Mouse (Mus musculus) kidney, adult 11 months (tissue): ENCODE measurements around the gene Trpv5.

Experiments
- DNase-seq: peaks from one replicate; pipeline ENCODE4 v3.0.0; 2022

The Trpv5 gene

DNA sequence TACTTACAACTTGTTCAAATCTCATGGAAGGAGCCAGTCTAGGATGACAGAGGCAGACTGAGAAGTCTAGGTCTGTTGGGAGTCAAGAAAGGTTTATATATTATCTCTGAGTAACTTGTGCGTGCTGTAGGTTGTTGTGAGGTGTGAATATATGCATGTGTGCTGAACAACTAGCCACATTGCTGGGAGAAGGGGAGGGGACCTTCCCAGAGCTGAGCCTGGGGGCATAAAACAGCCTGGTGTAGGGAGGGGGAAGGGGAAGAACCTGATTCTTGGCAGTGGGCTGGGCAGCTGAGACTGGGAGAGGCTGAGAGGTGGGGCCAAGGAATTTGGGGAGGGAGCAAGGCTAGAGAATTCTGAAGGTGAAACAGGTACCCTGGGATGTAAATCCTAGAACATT, at the start of gene Trpv5:
Gene Trpv5, minus strand, starts transcription at position 101 of the 400 bp plus-strand sequence.
- peak; percentile 13 for DNase-seq

- DNase-seq: no peak
Observed at GRCm38 (mm10) chr6:41727989-41728609, 47.5 kb upstream of the Trpv5 start.

DNA sequence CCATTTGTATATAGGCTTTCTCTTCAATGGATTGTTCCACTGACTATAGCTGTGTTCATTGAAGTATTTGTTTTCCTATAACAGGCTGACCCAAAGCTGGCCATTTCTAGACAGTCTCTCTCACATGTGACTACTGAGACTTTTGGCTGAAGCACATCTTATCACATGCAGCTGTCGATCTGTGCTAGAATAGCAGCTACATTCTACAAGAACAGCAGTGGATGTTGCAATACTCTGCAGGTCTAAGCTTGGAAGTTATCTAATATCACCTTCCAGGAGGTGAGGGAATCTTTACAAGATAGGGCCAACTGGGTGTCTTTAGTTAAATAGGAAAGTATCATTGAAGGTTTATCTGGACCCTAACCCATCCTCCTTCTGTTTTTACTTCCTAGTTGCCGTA, 40.9 kb upstream of the Trpv5 start:
- no peak for DNase-seq

GRCm38 (mm10) chr6:41710281-41710680, 29.7 kb upstream of the Trpv5 start:
- no peak for DNase-seq

GRCm38 (mm10) chr6:41706275-41706674, 25.7 kb upstream of the Trpv5 start:
- no peak for DNase-seq

GRCm38 (mm10) chr6:41704123-41704522, 23.6 kb upstream of the Trpv5 start, which contains the start of gene Kel:
TSS of gene Kel (minus strand) at chr6:41704339.
- no peak for DNase-seq

- peak; percentile 12 for DNase-seq
Observed at GRCm38 (mm10) chr6:41702928-41703327, 22.4 kb upstream of the Trpv5 start.

DNA sequence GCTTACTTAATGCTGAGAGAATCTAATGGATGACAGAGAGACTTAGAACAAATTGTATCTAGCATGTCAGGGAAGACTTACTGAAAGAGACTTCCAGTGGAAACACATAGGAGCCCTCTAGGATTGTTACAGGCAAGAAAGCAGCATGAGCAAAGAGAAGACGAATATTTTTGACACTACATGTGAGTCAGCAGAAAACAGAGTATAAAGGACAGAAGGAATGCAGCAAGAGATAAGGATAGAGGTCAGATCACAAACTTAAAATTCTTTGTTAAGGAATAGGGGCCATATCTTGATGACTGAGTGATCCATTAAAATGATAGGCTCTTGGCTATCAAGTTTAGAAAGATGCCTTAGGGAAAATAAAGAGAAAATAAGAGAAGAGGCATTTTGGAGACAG, 20.7 kb upstream of the Trpv5 start:
- no peak for DNase-seq

- DNase-seq: no peak
Observed at GRCm38 (mm10) chr6:41694407-41694806, 13.8 kb upstream of the Trpv5 start.

GRCm38 (mm10) chr6:41692200-41692599, 11.6 kb upstream of the Trpv5 start:
- no peak for DNase-seq

DNA sequence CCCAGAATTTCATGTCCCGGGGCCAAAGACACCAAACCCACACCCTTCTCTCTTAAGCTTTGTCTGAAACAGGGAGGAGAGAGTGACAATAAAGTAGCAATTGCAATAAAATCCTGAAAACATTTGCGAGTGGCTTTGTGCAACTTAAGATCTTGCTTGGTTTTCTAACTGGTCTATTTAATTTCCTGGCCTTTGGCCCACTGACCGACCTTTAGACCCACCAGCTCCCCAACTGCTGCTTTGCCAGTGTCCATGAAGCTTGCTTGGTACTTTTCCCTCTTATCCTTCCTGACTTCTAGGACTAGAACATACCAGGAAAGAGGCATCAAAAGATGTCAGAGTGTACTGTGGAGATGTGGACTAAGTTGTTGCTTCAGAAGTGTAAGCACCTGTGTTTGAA, 5.0 kb upstream of the Trpv5 start:
- peak; percentile 34 for DNase-seq

DNA sequence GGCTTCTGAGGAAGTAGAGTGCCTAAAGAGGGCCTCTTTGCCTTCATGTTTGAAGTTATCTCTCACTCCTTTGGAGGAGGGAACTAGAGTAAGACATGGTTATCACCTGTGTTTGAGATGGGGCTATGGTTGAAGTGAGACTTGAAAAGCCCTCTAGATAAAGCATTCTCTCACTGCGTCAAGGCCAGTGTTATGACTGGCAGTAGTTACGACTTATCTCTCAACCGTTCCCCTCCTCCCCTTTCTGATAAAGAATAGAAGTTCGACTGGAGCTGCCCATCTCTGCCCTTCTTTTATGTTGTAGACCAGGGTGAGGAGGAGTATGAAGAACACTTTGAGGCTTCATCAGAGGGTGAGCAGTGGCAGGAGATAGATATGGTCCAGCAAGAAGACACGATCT, 4.3 kb upstream of the Trpv5 start:
- DNase-seq: no peak

GRCm38 (mm10) chr6:41684131-41684530, 3.6 kb upstream of the Trpv5 start, which contains the start of gene Llcfc1:
TSS of gene Llcfc1 (plus strand) at chr6:41684431.
- DNase-seq: no peak

GRCm38 (mm10) chr6:41681656-41682055, 1.1 kb upstream of the Trpv5 start:
- DNase-seq: peak; percentile 21

GRCm38 (mm10) chr6:41676530-41676929, 4.0 kb downstream of the Trpv5 start:
- no peak for DNase-seq

DNA sequence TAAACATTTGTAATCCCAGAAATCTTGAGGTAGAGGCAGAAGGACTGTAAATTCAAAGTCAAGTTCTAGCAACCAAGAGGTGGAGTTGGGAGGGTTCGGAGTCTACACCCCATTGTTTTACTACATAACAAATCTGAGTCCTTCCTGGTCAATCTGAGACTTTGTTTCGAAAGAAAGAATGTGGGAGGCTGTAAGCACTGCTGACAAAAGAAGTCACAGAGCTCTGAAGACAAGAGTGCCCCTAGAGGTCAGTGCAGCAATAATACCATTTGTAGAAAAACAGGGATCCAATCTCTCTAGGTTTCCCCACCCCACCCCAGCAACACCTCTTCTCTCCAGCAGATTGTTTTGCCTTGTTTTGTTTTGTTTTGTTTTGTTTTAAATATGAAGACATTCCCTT, 18.2 kb downstream of the Trpv5 start:
- DNase-seq: no peak

- no peak for DNase-seq
Observed at GRCm38 (mm10) chr6:41658487-41658886, 22.1 kb downstream of the Trpv5 start.

DNA sequence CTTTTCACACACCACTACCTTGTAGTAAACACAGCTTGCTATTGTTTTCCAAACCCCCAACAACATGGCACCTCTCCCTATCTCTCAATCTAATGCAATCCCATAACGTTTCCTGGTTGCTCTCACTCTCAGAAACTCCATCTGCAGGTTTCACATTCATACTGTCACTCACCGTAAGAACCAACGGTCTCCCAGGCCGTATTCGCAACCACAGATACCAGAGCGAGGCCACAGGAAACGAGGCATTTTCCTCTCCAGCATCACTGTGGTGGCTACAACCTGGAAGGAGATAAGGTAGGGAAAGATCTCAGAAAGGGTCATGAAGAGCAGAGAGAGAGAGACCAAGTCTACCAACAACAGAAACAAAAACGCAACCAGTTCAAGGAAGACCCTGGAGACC, 25.9 kb downstream of the Trpv5 start:
- DNase-seq: no peak

DNA sequence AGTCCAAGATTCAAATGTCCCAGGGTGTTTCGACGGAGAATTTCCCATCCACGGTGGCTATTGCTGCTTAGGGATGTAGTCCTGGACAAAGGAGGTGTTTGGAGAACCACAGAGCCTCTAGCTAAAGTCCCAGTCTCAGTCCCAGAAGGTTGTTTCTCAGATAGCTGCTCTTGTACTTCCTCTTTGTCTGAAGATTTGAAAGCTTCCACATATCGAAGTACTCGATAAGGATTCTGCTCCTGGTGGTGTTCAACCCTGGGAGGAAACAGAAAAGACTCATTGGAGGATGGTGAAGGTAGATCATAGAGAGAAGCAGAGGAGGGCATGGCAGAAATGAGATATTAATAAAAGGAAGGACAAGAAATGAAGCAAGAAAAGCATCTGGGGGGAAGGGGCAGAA, 27.4 kb downstream of the Trpv5 start:
- DNase-seq: no peak

GRCm38 (mm10) chr6:41646672-41647071, 33.9 kb downstream of the Trpv5 start:
- no peak for DNase-seq

- DNase-seq: no peak
Observed at GRCm38 (mm10) chr6:41646220-41646619, 34.3 kb downstream of the Trpv5 start.

DNA sequence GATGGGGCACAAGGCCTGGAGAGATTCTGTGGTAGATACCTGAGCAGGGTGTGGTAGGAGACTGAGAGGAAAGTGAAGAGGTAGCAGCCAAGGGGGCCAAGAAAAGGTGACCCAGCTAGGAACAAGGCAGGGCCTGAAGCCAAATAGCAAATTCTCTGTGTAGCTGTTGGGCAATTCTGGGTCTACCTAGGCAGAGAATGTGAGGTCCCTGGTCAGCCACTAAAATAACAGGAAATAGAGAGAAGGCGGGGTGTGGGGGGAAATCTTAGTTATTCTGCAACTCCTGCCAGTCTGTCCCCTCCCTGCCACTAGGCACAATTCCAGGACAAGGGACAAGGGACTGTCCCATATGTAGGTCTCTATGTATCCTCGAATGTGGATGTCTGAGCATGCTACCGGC, 37.3 kb downstream of the Trpv5 start:
- no peak for DNase-seq

GRCm38 (mm10) chr6:41642765-41643164, 37.8 kb downstream of the Trpv5 start:
- DNase-seq: no peak

DNA sequence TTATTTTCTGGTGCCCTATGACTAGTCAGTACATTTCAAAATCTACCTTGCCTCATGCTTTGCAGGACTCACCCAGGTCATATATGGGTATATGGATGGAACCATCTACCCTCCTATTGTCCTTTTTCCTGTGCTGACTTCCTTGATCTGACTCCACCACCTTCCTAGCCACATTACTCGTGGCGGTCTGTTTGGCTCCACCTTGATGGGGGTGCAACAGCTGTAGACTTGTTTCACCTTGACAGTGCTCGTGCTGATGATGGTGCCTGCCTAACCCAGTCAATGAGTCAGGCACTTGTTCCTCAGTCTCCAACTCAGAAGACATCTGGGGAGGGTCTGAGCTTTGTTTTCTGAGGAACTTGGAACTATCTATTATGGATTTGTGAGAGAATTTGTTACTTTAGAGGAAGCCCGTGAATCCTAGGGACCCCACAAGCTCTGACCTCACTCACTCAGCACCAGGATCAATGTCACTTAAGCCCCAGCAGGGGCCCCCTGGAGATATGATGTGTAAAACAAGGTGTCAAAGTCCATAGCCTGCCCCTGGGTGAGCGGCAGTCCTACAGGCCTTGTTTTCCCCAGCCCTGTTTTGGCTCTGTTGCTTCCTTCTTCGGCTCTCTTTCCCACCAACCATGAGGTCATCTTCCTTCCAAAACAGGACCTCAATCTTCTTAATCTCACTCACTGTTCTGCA, 39.2 kb downstream of the Trpv5 start:
- DNase-seq: no peak

DNA sequence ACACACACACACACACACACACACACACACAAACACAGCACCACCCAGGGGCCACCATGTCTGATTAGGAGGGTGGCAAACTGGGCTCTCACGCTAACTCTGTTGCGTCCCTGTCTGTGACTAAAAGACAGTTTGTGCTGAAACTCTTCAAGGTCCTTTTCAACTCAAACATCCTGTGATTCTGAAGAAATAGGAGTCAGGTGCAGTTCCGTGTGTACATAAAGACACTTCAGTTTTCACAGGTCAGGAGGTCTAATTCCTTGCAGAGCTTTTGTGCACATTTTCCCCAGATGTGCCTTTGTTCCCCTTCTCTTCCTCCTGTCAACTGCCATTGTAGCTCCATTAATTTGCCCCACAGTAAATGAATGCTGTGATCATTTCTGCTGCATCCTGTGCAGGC, 40.1 kb downstream of the Trpv5 start:
- DNase-seq: no peak
